Mouse (Mus musculus): ENCODE data around the gene Syn2. TPM values are rescaled to one million over a fixed set of nuclear protein-coding genes. Genes with fewer than 3 reads are reported as not detected.
A peak's percentile ranks its signal among the peaks of the same experiment; 100 is the strongest.

Gene Syn2
- total and polyA plus RNA-seq, 2 experiments: 0.07 to 0.18 TPM

DNA sequence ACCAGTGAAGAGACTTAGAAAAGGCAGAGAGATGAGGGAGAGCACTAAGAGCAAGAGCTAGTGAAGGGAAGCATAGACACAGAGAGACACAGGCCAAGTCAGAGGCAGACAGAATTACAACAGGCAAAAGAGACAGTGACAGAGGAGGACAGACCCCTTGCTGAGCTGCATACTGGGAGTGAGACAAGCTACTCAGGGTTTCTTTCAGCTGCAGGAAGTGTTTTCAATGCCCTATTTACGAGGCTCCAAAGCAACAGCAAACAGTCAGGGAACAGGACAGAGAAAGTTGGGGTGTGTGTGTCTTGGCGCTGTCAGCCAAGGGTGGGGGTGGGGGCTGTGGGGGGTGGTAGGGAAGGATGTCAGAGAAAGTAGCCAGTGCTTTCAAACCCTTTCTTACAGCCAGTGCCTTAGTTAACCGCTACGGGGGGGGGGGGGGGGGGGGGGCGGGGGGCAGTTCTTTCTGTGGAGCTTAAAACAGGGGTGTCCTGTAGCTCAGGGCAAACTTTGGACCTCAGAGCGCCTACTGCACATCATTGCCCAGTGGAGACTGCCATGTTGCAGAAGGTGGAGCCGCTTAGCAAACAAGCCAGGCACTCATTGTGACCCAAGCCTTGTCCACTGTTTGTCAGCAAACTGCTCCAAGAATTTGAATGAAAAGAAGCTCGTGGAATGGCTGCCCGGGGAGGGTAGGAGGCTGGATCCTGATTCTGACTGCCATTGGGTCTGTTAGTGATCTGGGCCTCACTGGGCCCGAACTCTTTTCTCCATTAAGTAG lies 117.6 kb downstream of the Syn2 start, which contains the start of gene Timp4:
TSS of gene Timp4 (minus strand) at position 107 of the 775 bp plus-strand sequence.
- H3K9ac ChIP-seq (ENCODE audit: low read depth, low read length): no peak within 1 kb of the TSS

DNA sequence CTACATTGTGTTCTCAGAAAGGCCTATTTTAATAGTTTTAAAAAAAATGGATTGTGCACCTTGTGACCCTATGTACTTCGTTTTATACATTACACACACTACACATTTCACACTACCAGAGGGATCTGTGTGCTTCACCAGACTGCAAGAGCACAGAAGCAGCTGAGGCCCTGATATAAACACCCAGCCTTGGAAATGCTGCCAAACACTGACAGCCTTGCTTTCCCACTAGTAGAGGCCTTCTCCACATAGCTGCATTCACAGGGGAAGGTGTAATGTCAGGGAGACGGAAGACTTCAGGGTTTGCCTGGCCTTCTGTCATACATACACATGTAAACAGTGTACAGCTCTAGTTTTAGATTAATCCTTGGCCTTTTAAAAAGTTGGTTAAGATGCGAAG lies 120.5 kb downstream of the Syn2 start:
- no peak overlapping the region for H3K9ac ChIP-seq (ENCODE audit: low read depth, low read length)
- H3K27ac ChIP-seq (replicated peaks; ENCODE audit: insufficient read depth, low read depth, low read length): no peak overlapping the region
- no peaks in the 10 kb centered on the region for H3K36me3 ChIP-seq (ENCODE audit: control insufficient read depth, insufficient read depth, low read length)
- TF ChIP-seq POLR2A (IDR thresholded peaks at IDR 0.05; ENCODE audit: extremely low read depth, insufficient read depth, low read length) (no peak), CTCF (IDR thresholded peaks at IDR 0.05; ENCODE audit: low read depth, low read length) (no peak)
- peaks cover 3% of the 10 kb centered on the region; the same call in 1 of the 2 replicates for H3K4me1 ChIP-seq (ENCODE audit: control insufficient read depth, insufficient read depth, low read length)
- no peak overlapping the region for H3K4me3 ChIP-seq (ENCODE audit: insufficient read depth, low read depth, low read length)
- DNase-seq (ENCODE audit: extremely low read depth, low read depth, low spot score): no peak
- peaks cover 4% of the 10 kb centered on the region; the same call in 1 of the 2 replicates for H3K27me3 ChIP-seq (ENCODE audit: control insufficient read depth, insufficient read depth, low read length)
- 93% methylated on average over 3 of the region's 3 CpGs for WGBS
- no peaks in the 10 kb centered on the region for H3K79me2 ChIP-seq (ENCODE audit: control insufficient read depth, insufficient read depth, low read length)

More for the DNA sequence above, 117.6 kb downstream of the Syn2 start, which contains the start of gene Timp4:
- DNase-seq (ENCODE audit: extremely low read depth, low read depth, low spot score): no peak
- 40% methylated on average over 7 of the region's 10 CpGs for WGBS
- TF ChIP-seq POLR2A (IDR thresholded peaks at IDR 0.05; ENCODE audit: extremely low read depth, insufficient read depth, low read length) (no peak), CTCF (IDR thresholded peaks at IDR 0.05; ENCODE audit: low read depth, low read length) (no peak)
- Histone ChIP-seq H3K79me2 (ENCODE audit: control insufficient read depth, insufficient read depth, low read length) (no peaks in the 10 kb centered on the region), H3K36me3 (ENCODE audit: control insufficient read depth, insufficient read depth, low read length) (no peaks in the 10 kb centered on the region), H3K27me3 (ENCODE audit: control insufficient read depth, insufficient read depth, low read length) (peaks cover 4% of the 10 kb centered on the region; the same call in 1 of the 2 replicates), H3K4me1 (ENCODE audit: control insufficient read depth, insufficient read depth, low read length) (peaks cover 3% of the 10 kb centered on the region; the same call in 1 of the 2 replicates), H3K4me3 (ENCODE audit: insufficient read depth, low read depth, low read length) (no peak within 1 kb of the TSS), H3K27ac (replicated peaks; ENCODE audit: insufficient read depth, low read depth, low read length) (no peak within 1 kb of the TSS)

DNA sequence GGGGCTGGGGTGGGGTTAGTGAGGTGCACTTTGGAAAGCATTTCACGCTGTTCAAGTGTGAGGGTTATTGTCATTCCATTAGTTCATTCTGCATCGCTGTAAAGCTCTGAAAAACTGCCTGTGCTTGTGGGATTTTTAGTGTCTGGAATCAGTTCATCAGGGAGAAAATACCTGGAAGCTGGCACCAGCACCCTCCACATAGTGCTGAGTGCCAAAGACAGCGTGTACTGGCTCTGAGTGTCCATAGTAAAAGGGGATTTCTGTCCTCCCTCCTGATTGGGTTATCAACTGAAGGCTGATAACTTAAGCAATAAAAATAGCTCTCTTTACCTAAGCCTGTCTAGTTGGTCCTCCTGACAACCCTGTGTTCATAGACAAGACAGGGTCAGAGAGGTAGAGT lies 125.8 kb downstream of the Syn2 start:
- DNase-seq (ENCODE audit: extremely low read depth, low read depth, low spot score): no peak
- 82% methylated on average over 3 of the region's 3 CpGs for WGBS
- Histone ChIP-seq H3K36me3 (ENCODE audit: control insufficient read depth, insufficient read depth, low read length) (no peaks in the 10 kb centered on the region), H3K27ac (replicated peaks; ENCODE audit: insufficient read depth, low read depth, low read length) (no peak overlapping the region), H3K4me1 (ENCODE audit: control insufficient read depth, insufficient read depth, low read length) (no peaks in the 10 kb centered on the region), H3K79me2 (ENCODE audit: control insufficient read depth, insufficient read depth, low read length) (no peaks in the 10 kb centered on the region), H3K27me3 (ENCODE audit: control insufficient read depth, insufficient read depth, low read length) (no peaks in the 10 kb centered on the region), H3K4me3 (ENCODE audit: insufficient read depth, low read depth, low read length) (no peak overlapping the region), H3K9ac (ENCODE audit: low read depth, low read length) (no peak overlapping the region)
- TF ChIP-seq CTCF (IDR thresholded peaks at IDR 0.05; ENCODE audit: low read depth, low read length): no peak
- no peak for TF ChIP-seq POLR2A (IDR thresholded peaks at IDR 0.05; ENCODE audit: extremely low read depth, insufficient read depth, low read length)

DNA sequence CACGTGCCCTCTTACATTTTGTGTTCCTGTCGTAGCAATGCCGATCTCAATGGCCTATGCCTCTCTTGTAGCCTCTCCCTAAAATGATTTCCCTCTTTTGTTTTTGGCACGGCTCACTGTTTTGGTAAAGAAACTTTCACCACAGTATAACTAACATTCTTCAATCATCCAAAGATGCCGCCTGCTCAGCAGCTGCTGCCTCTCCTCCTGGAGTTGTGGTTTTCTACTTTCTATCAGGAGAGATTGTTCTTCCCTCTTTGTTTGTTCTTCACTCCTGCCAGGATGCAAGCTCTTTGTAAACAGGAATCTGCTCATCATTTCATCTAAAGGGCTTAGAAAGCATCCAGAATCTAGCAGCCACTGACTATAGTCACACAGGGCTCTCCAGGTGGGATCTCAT lies 132.1 kb downstream of the Syn2 start:
- Histone ChIP-seq H3K36me3 (ENCODE audit: control insufficient read depth, insufficient read depth, low read length) (no peaks in the 10 kb centered on the region), H3K27me3 (ENCODE audit: control insufficient read depth, insufficient read depth, low read length) (no peaks in the 10 kb centered on the region), H3K9ac (ENCODE audit: low read depth, low read length) (no peak overlapping the region), H3K79me2 (ENCODE audit: control insufficient read depth, insufficient read depth, low read length) (no peaks in the 10 kb centered on the region), H3K27ac (replicated peaks; ENCODE audit: insufficient read depth, low read depth, low read length) (no peak overlapping the region), H3K4me3 (ENCODE audit: insufficient read depth, low read depth, low read length) (no peak overlapping the region), H3K4me1 (ENCODE audit: control insufficient read depth, insufficient read depth, low read length) (no peaks in the 10 kb centered on the region)
- WGBS: 83% methylated on average over 5 of the region's 5 CpGs
- DNase-seq (ENCODE audit: extremely low read depth, low read depth, low spot score): no peak
- no peak for TF ChIP-seq POLR2A (IDR thresholded peaks at IDR 0.05; ENCODE audit: extremely low read depth, insufficient read depth, low read length)
- no peak for TF ChIP-seq CTCF (IDR thresholded peaks at IDR 0.05; ENCODE audit: low read depth, low read length)

DNA sequence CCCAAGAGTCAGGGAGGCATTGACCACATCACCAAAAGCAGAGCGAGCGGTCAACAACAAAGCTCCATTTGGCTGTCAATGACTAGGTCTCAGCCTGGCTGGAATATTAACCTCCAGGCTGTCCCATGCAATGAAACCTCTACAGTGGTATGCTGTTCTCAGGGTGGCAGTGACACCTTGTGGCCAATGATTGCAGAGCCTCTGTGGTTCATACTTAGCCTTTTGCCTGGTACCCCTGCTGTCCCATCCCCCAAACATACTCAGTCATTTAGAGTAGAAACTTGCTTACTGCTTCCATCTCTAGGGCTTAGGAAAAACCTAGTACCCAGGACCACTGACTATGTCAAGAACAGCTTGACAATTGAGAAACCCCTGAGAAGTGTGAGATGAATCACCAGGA lies 133.2 kb downstream of the Syn2 start:
- TF ChIP-seq CTCF (IDR thresholded peaks at IDR 0.05; ENCODE audit: low read depth, low read length) (peak; percentile 89), POLR2A (IDR thresholded peaks at IDR 0.05; ENCODE audit: extremely low read depth, insufficient read depth, low read length) (no peak)
- no peak overlapping the region for H3K9ac ChIP-seq (ENCODE audit: low read depth, low read length)
- no peaks in the 10 kb centered on the region for H3K27me3 ChIP-seq (ENCODE audit: control insufficient read depth, insufficient read depth, low read length)
- no peaks in the 10 kb centered on the region for H3K79me2 ChIP-seq (ENCODE audit: control insufficient read depth, insufficient read depth, low read length)
- peak; percentile 46 for DNase-seq (ENCODE audit: extremely low read depth, low read depth, low spot score)
- no peaks in the 10 kb centered on the region for H3K36me3 ChIP-seq (ENCODE audit: control insufficient read depth, insufficient read depth, low read length)
- H3K4me3 ChIP-seq (ENCODE audit: insufficient read depth, low read depth, low read length): no peak overlapping the region
- H3K27ac ChIP-seq (replicated peaks; ENCODE audit: insufficient read depth, low read depth, low read length): no peak overlapping the region
- WGBS: 59% methylated on average over 2 of the region's 2 CpGs
- H3K4me1 ChIP-seq (ENCODE audit: control insufficient read depth, insufficient read depth, low read length): no peaks in the 10 kb centered on the region
